Mouse (Mus musculus): Measurements from ENCODE around the gene Ccdc141. TPM values are rescaled to one million over a fixed set of nuclear protein-coding genes. Genes with fewer than 3 reads are reported as not detected.

Gene Ccdc141
- polyA plus RNA-seq (2012): 0.08 TPM in 1 of 2 replicates, not detected in the other

DNA sequence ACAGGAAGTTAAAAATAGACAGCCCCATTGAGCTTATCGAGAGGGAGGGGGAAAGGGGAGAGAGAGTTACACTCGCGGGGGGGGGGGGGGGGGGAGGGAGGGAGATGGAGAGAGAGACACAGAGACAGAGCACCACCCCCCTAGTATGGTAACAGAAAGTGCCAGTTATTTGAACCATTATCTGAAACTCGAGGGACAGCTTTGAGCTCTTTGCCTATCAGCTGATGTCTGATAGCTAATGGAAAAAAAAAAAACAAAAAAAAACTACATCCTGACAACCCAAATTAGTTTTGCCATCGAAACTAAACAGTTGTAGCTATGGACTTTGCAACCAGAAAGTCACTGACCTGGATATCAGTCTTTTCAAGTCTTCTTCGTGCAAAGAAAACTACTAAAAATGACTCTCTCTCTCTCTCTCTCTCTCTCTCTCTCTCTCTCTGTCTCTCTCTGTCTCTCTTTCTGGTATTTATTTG is at the start of gene Ccdc141:
TSS of gene Ccdc141 (minus strand) at position 4 of the 473 bp plus-strand sequence.

DNA sequence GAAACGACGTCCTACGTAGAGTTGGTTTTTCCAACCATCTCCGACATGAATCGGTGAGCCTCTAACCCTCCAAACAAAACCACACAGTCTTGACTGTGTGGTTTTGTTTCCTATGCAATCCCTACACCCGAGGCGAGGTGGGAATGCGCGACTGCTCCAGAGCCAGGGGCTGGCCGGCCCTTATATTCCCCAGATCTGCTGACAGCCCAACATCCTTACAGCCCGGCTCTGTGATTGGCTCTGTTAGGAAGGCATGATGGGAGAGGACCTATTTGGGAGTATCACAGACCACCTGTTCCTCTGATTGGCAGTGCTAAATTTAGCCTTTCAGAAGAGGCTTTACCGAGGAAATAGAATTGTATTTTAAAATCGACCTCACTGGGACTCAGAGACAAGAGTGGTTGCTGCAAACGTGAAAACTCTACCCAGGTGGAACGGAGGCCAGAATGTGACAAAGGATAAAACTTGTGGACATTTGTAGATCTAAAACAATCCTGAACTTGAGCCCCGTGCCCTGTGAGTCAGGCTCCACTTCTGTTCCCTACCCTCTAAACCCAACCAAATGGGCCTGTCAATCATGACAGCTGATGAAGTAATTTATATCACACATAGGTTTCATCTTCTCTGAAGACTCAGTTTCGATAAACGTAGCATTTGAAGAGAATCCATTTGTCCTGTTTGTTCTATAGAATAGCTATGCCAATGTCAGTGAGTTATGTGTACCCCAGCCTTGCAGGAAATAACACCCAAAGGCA is 187.9 kb downstream of the Ccdc141 start, which contains the start of gene Ttn:
TSS of gene Ttn (minus strand) at position 157 of the 755 bp plus-strand sequence.

Other genes starting within 250 kb of the Ccdc141 start
- gene Ttn, start 188.1 kb downstream of the Ccdc141 start, polyA plus RNA-seq (2012): under 0.01 TPM in 2 replicates
- gene Sestd1, start 110.0 kb upstream of the Ccdc141 start, polyA plus RNA-seq (2012): 0.50 and 0.88 TPM in 2 replicates

All from megakaryocyte-erythroid progenitor cell, adult 5 weeks (primary cell).